In genomic region chr16:4420298-4421054, GRCm38 (mm10) we compare ENCODE assay signal across 8 mouse cellular contexts. TPM values are rescaled to one million over a fixed set of nuclear protein-coding genes. Genes with fewer than 3 reads are reported as not detected.
A peak's percentile ranks its signal among the peaks of the same experiment; 100 is the strongest.
DNase-seq lines count a peak whose midpoint lies in the region; ATAC-seq and TF ChIP-seq lines count a peak whose summit lies in the region.

Gene Adcy9 (minus strand): TSS chr16:4420498.

- under 1% methylated on average over 50 of the region's 64 CpGs for WGBS in forebrain, embryonic 12.5 days
- under 1% methylated on average over 59 of the region's 64 CpGs for WGBS in heart, embryonic 16.5 days
- WGBS in liver, embryonic 15.5 days (ENCODE audit: insufficient replicate concordance), result under 1% methylated on average over 57 of the region's 64 CpGs
- WGBS in neural tube, embryonic 12.5 days, result under 1% methylated on average over 62 of the region's 64 CpGs

- H3K9ac ChIP-seq in forebrain, embryonic 12.5 days, result peak within 1 kb of the TSS; percentile 75
- H3K9ac ChIP-seq in heart, embryonic 16.5 days (ENCODE audit: low read length), result peak within 1 kb of the TSS; percentile 88
- H3K9ac ChIP-seq in liver, embryonic 15.5 days, result peak within 1 kb of the TSS; percentile 63
- peak within 1 kb of the TSS; percentile 81 for H3K9ac ChIP-seq in neural tube, embryonic 12.5 days

- H3K36me3 ChIP-seq in E14TG2a.4 (ENCODE audit: insufficient read depth, low read length), result peaks cover 14% of the 10 kb centered on the region
- H3K36me3 ChIP-seq in forebrain, embryonic 12.5 days (replicated peaks), result no peaks in the 10 kb centered on the region
- H3K36me3 ChIP-seq in heart, embryonic 16.5 days (ENCODE audit: control insufficient read depth, insufficient read depth), result no peaks in the 10 kb centered on the region
- no peaks in the 10 kb centered on the region for H3K36me3 ChIP-seq in liver, embryonic 15.5 days (replicated peaks)
- no peaks in the 10 kb centered on the region for H3K36me3 ChIP-seq in neural tube, embryonic 12.5 days

- peaks cover 23% of the 10 kb centered on the region for H3K4me1 ChIP-seq in E14TG2a.4 (replicated peaks; ENCODE audit: low read depth, low read length)
- peaks cover 26% of the 10 kb centered on the region for H3K4me1 ChIP-seq in forebrain, embryonic 12.5 days
- H3K4me1 ChIP-seq in heart, embryonic 16.5 days (ENCODE audit: control insufficient read depth, insufficient read depth, low read length), result peaks cover 14% of the 10 kb centered on the region
- H3K4me1 ChIP-seq in liver, embryonic 15.5 days (replicated peaks), result peaks cover 47% of the 10 kb centered on the region
- H3K4me1 ChIP-seq in neural tube, embryonic 12.5 days, result peaks cover 20% of the 10 kb centered on the region

- H3K4me2 ChIP-seq in forebrain, embryonic 12.5 days, result peak within 1 kb of the TSS; percentile 95
- H3K4me2 ChIP-seq in heart, embryonic 16.5 days (ENCODE audit: low read depth, low read length), result peak within 1 kb of the TSS; percentile 99
- H3K4me2 ChIP-seq in liver, embryonic 15.5 days, result peak within 1 kb of the TSS; percentile 98
- peak within 1 kb of the TSS; percentile 97 for H3K4me2 ChIP-seq in neural tube, embryonic 12.5 days (replicated peaks)

- DNase-seq in c-Kit-positive CD71-positive TER-119-negative erythroid progenitor cells, embryonic 14.5 days (ENCODE audit: low read depth), result peak; percentile 53
- peak; percentile 90 to 95 for DNase-seq in kidney, postnatal 36 days
- DNase-seq in telencephalon, adult 2 months (ENCODE audit: low read depth, low spot score), result peak; percentile 74

- peak within 1 kb of the TSS; percentile 78 for H3K27ac ChIP-seq in forebrain, embryonic 12.5 days
- peak within 1 kb of the TSS; percentile 79 for H3K27ac ChIP-seq in heart, embryonic 16.5 days (ENCODE audit: low read length)
- peak within 1 kb of the TSS; percentile 69 for H3K27ac ChIP-seq in liver, embryonic 15.5 days (replicated peaks)
- 0 out of 2 replicates have a peak within 1 kb of the TSS, but pooled peaks have one; percentile 43 for H3K27ac ChIP-seq in neural tube, embryonic 12.5 days

- H3K4me3 ChIP-seq in E14TG2a.4 (replicated peaks; ENCODE audit: low read length), result peak within 1 kb of the TSS; percentile 94
- H3K4me3 ChIP-seq in forebrain, embryonic 12.5 days (replicated peaks), result peak within 1 kb of the TSS; percentile 81
- peak within 1 kb of the TSS; percentile 87 for H3K4me3 ChIP-seq in heart, embryonic 16.5 days (ENCODE audit: low read length)
- peak within 1 kb of the TSS; percentile 77 for H3K4me3 ChIP-seq in liver, embryonic 15.5 days (replicated peaks)
- peak within 1 kb of the TSS; percentile 83 for H3K4me3 ChIP-seq in neural tube, embryonic 12.5 days

- peaks cover 47% of the 10 kb centered on the region for H3K27me3 ChIP-seq in E14TG2a.4 (ENCODE audit: insufficient read depth, low read length)
- peaks cover 26% of the 10 kb centered on the region for H3K27me3 ChIP-seq in forebrain, embryonic 12.5 days
- peaks cover 14% of the 10 kb centered on the region for H3K27me3 ChIP-seq in heart, embryonic 16.5 days (ENCODE audit: control insufficient read depth, insufficient read depth, low read length)
- peaks cover 22% of the 10 kb centered on the region for H3K27me3 ChIP-seq in liver, embryonic 15.5 days
- H3K27me3 ChIP-seq in neural tube, embryonic 12.5 days (replicated peaks), result peaks cover 21% of the 10 kb centered on the region

- H3K9me3 ChIP-seq in E14TG2a.4 (ENCODE audit: low read length), result no peaks in the 10 kb centered on the region
- no peaks in the 10 kb centered on the region for H3K9me3 ChIP-seq in forebrain, embryonic 12.5 days
- H3K9me3 ChIP-seq in heart, embryonic 16.5 days (replicated peaks; ENCODE audit: control insufficient read depth, low read length), result no peaks in the 10 kb centered on the region
- no peaks in the 10 kb centered on the region for H3K9me3 ChIP-seq in liver, embryonic 15.5 days (replicated peaks)
- no peaks in the 10 kb centered on the region for H3K9me3 ChIP-seq in neural tube, embryonic 12.5 days

- ATAC-seq in forebrain, embryonic 12.5 days (ENCODE audit: low FRiP score), result peak; percentile 93
- ATAC-seq in heart, embryonic 16.5 days (replicated peaks; ENCODE audit: extremely low read depth, insufficient read depth, low FRiP score), result peak; percentile 94
- peak; percentile 97 for ATAC-seq in liver, embryonic 15.5 days (ENCODE audit: insufficient read depth)
- peak; percentile 87 for ATAC-seq in neural tube, embryonic 12.5 days (ENCODE audit: low FRiP score, low read depth)

- TF ChIP-seq CTCF in E14TG2a.4 (conservative IDR thresholded peaks at IDR 0.05; ENCODE audit: low read length), result no peak

RNA-seq across cellular contexts. Expression of gene Adcy9, which starts in this region (rescaled TPM):
- 1.4 and 1.8 TPM in 2 replicates for polyA plus RNA-seq in forebrain, embryonic 12.5 days (2016; fragmentation: Nextera tagmentation; extraction: Ambion mirVana)
- 1.1 and 1.6 TPM in 2 replicates for polyA plus RNA-seq in heart, embryonic 16.5 days (2015; fragmentation: Nextera tagmentation; extraction: Ambion mirVana)
- 0.41 and 0.67 TPM in 2 replicates for polyA plus RNA-seq in liver, embryonic 15.5 days (2015; fragmentation: Nextera tagmentation; extraction: Ambion mirVana)
- 3.0 and 3.1 TPM in 2 replicates for polyA plus RNA-seq in neural tube, embryonic 12.5 days (2016; fragmentation: Nextera tagmentation; extraction: Ambion mirVana)

Comparison
In these comparisons a context has a peak if more than half of its experiments do, and no peak if none do; other contexts are left out.
1. Peak in every context shown above with its lines: DNase-seq, ATAC-seq, H3K4me3 ChIP-seq and H3K27ac ChIP-seq.
2. Peak in ATAC-seq, H3K4me3 ChIP-seq, H3K27ac ChIP-seq, H3K9ac ChIP-seq and H3K4me2 ChIP-seq in liver, embryonic 15.5 days; RNA of the gene not detected or under 1 TPM.